Mouse (Mus musculus): ENCODE results near the gene Tmem139.

DNA sequence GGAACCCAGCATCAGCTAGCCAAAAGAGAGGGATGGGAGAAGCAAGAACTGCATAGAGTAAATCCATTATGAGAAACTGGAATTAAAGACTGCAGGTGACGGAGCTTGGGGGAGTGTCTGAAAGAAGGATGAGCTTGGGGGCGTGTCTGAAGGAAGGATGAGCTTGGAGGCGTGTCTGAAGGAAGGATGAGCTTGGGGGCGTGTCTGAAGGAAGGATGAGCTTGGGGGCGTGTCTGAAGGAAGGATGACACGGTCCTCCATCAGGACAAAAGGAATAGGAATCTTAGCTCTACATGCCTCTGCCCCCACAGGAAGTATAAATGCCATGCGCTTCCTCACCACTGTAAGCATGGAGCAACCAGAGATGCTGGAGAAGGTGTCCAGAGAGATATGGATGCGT is 14.6 kb upstream of the Tmem139 start:
- TF ChIP-seq GATA1 (IDR thresholded peaks at IDR 0.05; ENCODE audit: borderline replicate concordance, low read length), result no peak
- TF ChIP-seq TAL1 (conservative IDR thresholded peaks at IDR 0.05; ENCODE audit: low read depth, low read length), result no peak
- no peak for TF ChIP-seq CTCF (IDR thresholded peaks at IDR 0.05; ENCODE audit: low read depth, low read length)
- no peak for TF ChIP-seq POLR2AphosphoS5 (IDR thresholded peaks at IDR 0.05; ENCODE audit: insufficient replicate concordance, low read depth, low read length)
